Mouse (Mus musculus): ENCODE measurements around the gene Gm21788. TPM values are rescaled to one million over a fixed set of nuclear protein-coding genes. Genes with fewer than 3 reads are reported as not detected.

Gm21788 gene
- polyA plus RNA-seq (2015; fragmentation: Nextera tagmentation; extraction: Ambion mirVana) = not detected in 2 replicates

DNA sequence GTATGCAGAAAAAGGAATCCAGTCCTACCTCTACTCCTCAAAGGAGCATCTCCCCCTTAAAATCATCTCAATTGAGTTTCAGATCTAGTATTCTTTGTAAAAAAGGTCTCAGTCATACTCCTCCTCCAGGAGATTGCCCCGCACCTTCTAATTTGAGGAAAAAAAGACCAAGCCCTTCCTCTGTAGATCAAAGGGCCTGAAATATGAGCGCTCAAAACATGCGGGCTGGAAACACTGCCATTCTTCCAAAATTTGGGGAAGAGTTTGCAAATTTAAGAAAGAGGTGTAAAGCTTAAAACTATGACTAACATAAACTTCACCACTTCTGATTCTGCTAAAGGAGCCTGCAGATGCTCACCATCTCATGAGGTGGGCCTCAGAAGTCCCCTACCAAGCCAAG is at the start of gene Gm21788:
Gene Gm21788, plus strand, starts transcription at position 301 of the 400 bp plus-strand sequence.

Other genes starting within 250 kb of the Gm21788 start
- not detected in 2 replicates for gene Gm21244, start 235.7 kb upstream of the Gm21788 start, polyA plus RNA-seq (2015; fragmentation: Nextera tagmentation; extraction: Ambion mirVana)
- gene Gm28998, start 151.2 kb upstream of the Gm21788 start, polyA plus RNA-seq (2015; fragmentation: Nextera tagmentation; extraction: Ambion mirVana) = not detected in 2 replicates
- gene Gm20826, start 233.5 kb downstream of the Gm21788 start, polyA plus RNA-seq (2015; fragmentation: Nextera tagmentation; extraction: Ambion mirVana) = not detected in 2 replicates

All from neural tube, postnatal 0 days (tissue).